Comparison of ENCODE assay signal across 30 mouse cellular contexts in the genomic region with DNA sequence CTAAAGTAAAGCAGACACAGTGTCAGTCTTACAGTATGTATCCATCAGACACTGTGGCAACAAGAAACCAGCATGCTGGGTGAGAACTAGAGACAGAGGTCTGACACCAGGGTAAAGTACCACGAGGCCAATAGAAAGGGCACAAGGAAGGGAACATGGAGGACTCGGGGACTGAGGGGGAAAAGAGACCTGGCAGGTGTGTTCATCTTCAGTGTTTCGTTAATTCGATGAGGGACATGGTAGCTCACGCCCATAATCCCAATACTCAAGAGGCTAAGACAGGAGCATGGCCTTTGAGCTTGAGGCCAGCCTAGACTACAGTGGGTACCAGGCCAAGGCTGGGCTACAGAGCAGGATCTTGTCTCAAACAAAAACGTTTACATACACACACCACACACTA.
"Had no signal": no experiment of that assay in that cellular context is flagged by ENCODE, and none has a peak within 500 bp of the region (broad histone marks: within the 10 kb centered on the region; RNA-seq: fewer than 3 reads in every experiment).

No protein-coding gene starts in this region.

- ATAC-seq: hindbrain, embryonic 16.5 days; hindbrain, postnatal 0 days; inflammation-experienced regulatory T-cells, adult 6 months; intestine, embryonic 15.5 days; intestine, embryonic 16.5 days; intestine, postnatal 0 days had no signal

- H3K4me2 ChIP-seq: heart, embryonic 12.5 days; heart, embryonic 13.5 days; heart, embryonic 15.5 days; hindbrain, embryonic 12.5 days; hindbrain, embryonic 13.5 days; hindbrain, embryonic 14.5 days; hindbrain, embryonic 15.5 days; intestine, embryonic 15.5 days; kidney, embryonic 15.5 days had no signal

- H3K36me3 ChIP-seq: heart, embryonic 12.5 days; heart, embryonic 13.5 days; heart, embryonic 15.5 days; hindbrain, embryonic 10.5 days; hindbrain, embryonic 13.5 days; hindbrain, embryonic 15.5 days; intestine, embryonic 15.5 days; kidney, embryonic 15.5 days had no signal

- H3K9me3 ChIP-seq: heart, embryonic 12.5 days; heart, embryonic 13.5 days; heart, embryonic 15.5 days; hindbrain, embryonic 10.5 days; hindbrain, embryonic 12.5 days; hindbrain, embryonic 13.5 days; hindbrain, embryonic 15.5 days; intestine, embryonic 15.5 days; kidney, embryonic 15.5 days had no signal

- H3K9ac ChIP-seq: heart, embryonic 12.5 days; heart, embryonic 13.5 days; heart, embryonic 15.5 days; hindbrain, embryonic 12.5 days; hindbrain, embryonic 13.5 days; hindbrain, embryonic 14.5 days; hindbrain, embryonic 15.5 days; intestine, embryonic 15.5 days; kidney, embryonic 15.5 days had no signal

- H3K4me1 ChIP-seq: heart, embryonic 15.5 days; hindbrain, embryonic 10.5 days; hindbrain, embryonic 12.5 days; hindbrain, embryonic 13.5 days; hindbrain, embryonic 15.5 days had no signal

- DNase-seq: heart, postnatal 10 days; heart, postnatal 14 days; heart, postnatal 36 days; heart, postnatal 4 days; kidney, adult 18-20 months; kidney, adult 9 months; kidney, postnatal 10 days; kidney, postnatal 14 days; kidney, postnatal 25 days; kidney, postnatal 36 days; kidney, postnatal 4 days; layer of hippocampus, adult 9-11 months; layer of hippocampus, postnatal 36 days had no signal

- H3K27ac ChIP-seq: heart, embryonic 13.5 days; heart, embryonic 15.5 days; hindbrain, embryonic 10.5 days; hindbrain, embryonic 12.5 days; hindbrain, embryonic 13.5 days; hindbrain, embryonic 14.5 days; hindbrain, embryonic 15.5 days; hindbrain, postnatal 0 days; intestine, embryonic 15.5 days; kidney, embryonic 15.5 days; layer of hippocampus, adult 2 months; left cerebral cortex, adult 2 months had no signal

- H3K27me3 ChIP-seq: heart, embryonic 12.5 days; heart, embryonic 13.5 days; heart, embryonic 15.5 days; hindbrain, embryonic 12.5 days; hindbrain, embryonic 13.5 days; hindbrain, embryonic 15.5 days; intestine, embryonic 15.5 days; kidney, embryonic 15.5 days had no signal

- H3K4me3 ChIP-seq: heart, embryonic 12.5 days; heart, embryonic 13.5 days; heart, embryonic 15.5 days; hindbrain, embryonic 10.5 days; hindbrain, embryonic 12.5 days; hindbrain, embryonic 13.5 days; hindbrain, embryonic 15.5 days; intestine, embryonic 15.5 days; kidney, embryonic 15.5 days; layer of hippocampus, adult 2 months; left cerebral cortex, adult 2 months had no signal
